Mouse (Mus musculus) embryonic facial prominence, embryonic 15.5 days (tissue): ENCODE data around the gene Dpp10. TPM values are rescaled to one million over a fixed set of nuclear protein-coding genes. Genes with fewer than 3 reads are reported as not detected.

Experiments used
- ATAC-seq: fragments of 200-750 bp; cut with Nextera tagmentation; 2 replicates; pipeline ENCODE4 v1.8.0; 2017; ENCODE audit warnings: low read depth, moderate TSS enrichment; ENCODE audit not compliant: insufficient number of reproducible peaks, low FRiP score, low TSS enrichment
- H3K27ac ChIP-seq: fragments of 300-500 bp; sonication (generic); replicated peaks from 2 replicates; pipeline ENCODE4 v1.5.1; 2015; ENCODE audit warnings: mild to moderate bottlenecking, inconsistent platforms
- H3K27me3 ChIP-seq: fragments of 300-500 bp; sonication (generic); 2 replicates; pipeline ENCODE4 v1.6.1; 2015; ENCODE audit warnings: inconsistent platforms
- H3K36me3 ChIP-seq: fragments of 300-500 bp; sonication (generic); 2 replicates; pipeline ENCODE4 v1.6.1; 2015; ENCODE audit warnings: mild to moderate bottlenecking, inconsistent platforms
- H3K4me1 ChIP-seq: fragments of 300-500 bp; sonication (generic); 2 replicates; pipeline ENCODE4 v1.6.1; 2015; ENCODE audit warnings: inconsistent platforms
- H3K4me2 ChIP-seq: fragments of 300-500 bp; sonication (generic); replicated peaks from 2 replicates; pipeline ENCODE4 v1.6.1; 2015; ENCODE audit warnings: mild to moderate bottlenecking, inconsistent platforms
- H3K4me3 ChIP-seq: fragments of 300-500 bp; sonication (generic); replicated peaks from 2 replicates; pipeline ENCODE4 v1.5.1; 2015; ENCODE audit warnings: mild to moderate bottlenecking, inconsistent platforms
- H3K9ac ChIP-seq: fragments of 300-500 bp; sonication (generic); 2 replicates; pipeline ENCODE4 v1.6.1; 2015; ENCODE audit warnings: inconsistent platforms
- H3K9me3 ChIP-seq: fragments of 300-500 bp; sonication (generic); replicated peaks from 2 replicates; pipeline ENCODE4 v1.6.1; 2016; ENCODE audit warnings: inconsistent platforms
- WGBS: fragments of 180-500 bp; shearing (Covaris S2); methylation state at CpG from one replicate; pipeline ENCODE4 v1.1.7; 2015; 5-methylcytosine and 5-hydroxymethylcytosine counted together
- polyA plus RNA-seq: library from polyadenylated mRNA; unstranded; fragments of >200 nt; fragmentation: Nextera tagmentation; extraction: Ambion mirVana; gene quantifications from 2 replicates; pipeline ENCODE4 v1.2.1, GENCODE M21; 2015

Gene Dpp10
- polyA plus RNA-seq, 1 experiment from 2014 or later = 0.44 TPM

DNA sequence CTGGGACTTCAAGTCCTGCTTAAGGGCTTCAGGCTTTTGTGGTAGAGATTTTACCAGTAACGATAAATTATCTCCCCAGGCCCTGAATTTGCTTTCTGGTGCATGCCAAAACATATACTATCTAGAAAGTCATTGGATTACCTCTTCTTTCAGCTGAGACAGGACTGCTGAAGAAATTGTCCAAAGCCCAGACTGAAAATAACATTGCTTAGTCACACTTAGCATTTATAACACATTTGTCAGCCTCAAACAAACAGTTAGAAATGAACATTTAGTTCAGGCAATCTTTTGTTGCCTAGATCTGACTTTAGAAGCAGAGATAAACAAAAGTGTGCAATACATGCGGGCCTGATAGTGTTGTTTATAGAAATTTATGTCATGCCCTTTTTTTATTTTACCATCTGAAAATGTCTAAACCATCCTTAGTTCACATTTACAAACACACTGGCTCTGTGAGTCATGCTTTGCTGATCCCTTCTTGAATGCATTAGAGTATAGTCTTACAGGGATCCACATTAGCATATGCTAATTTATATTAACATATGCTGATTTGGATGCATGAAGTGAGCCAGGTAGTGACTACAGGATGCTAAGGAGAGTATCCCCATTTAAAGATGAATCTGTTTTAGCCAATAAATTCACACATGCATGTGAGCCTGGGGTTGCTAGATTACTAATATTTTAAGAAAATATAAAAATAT lies 59.9 kb downstream of the Dpp10 start:
- 68% methylated on average over 2 of the region's 2 CpGs for WGBS
- H3K4me2 ChIP-seq = no peak overlapping the region
- no peak overlapping the region for H3K4me3 ChIP-seq
- no peak for ATAC-seq
- no peaks in the 10 kb centered on the region for H3K27me3 ChIP-seq
- H3K9me3 ChIP-seq = no peaks in the 10 kb centered on the region
- no peaks in the 10 kb centered on the region for H3K36me3 ChIP-seq
- H3K27ac ChIP-seq = no peak overlapping the region
- H3K9ac ChIP-seq = no peak overlapping the region
- no peaks in the 10 kb centered on the region for H3K4me1 ChIP-seq

DNA sequence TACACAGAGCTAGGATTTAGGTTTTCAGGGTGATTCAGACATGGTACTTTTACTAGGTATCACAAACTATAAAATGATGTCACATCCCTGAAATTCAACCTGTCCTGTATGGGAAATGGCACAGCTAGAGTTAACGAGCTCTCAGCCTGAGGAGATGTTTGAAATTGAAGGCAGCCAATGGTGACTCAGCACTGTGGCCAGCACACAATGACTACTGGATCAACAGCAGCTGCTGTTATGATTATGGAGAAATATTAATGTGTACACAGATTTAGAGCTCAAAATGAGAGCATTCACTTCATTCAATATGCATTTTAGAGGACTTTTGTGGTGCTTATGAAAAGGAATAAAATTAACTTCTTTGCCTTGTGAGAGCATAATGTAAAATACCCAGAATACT lies 66.8 kb downstream of the Dpp10 start:
- 34% methylated on average over 1 of the region's 1 CpGs for WGBS
- ATAC-seq = no peak
- no peak overlapping the region for H3K9ac ChIP-seq
- no peaks in the 10 kb centered on the region for H3K4me1 ChIP-seq
- H3K4me3 ChIP-seq = no peak overlapping the region
- H3K27ac ChIP-seq = no peak overlapping the region
- no peak overlapping the region for H3K4me2 ChIP-seq
- H3K36me3 ChIP-seq = no peaks in the 10 kb centered on the region
- H3K9me3 ChIP-seq = no peaks in the 10 kb centered on the region
- no peaks in the 10 kb centered on the region for H3K27me3 ChIP-seq

DNA sequence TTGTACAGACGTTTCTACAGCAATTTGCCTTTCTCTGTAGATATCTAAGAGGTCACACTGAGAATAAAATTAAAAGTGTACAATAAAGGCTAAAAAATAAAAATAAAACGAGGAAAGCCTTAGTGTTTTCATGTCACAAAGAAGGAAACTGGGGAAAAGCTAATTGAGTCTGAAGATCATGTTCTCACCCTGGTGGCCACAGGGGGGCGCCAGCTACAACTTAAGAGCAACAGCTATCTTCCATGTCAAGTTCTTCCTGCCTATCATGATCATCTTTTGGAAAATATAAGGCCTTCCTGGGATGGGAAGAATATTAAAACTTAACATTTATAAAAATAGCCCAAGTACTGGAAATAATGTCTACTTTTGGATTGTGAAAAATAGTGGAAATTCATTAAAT lies 70.7 kb downstream of the Dpp10 start:
- Histone ChIP-seq H3K27ac (no peak overlapping the region), H3K36me3 (no peaks in the 10 kb centered on the region), H3K9ac (no peak overlapping the region), H3K4me1 (no peaks in the 10 kb centered on the region), H3K9me3 (no peaks in the 10 kb centered on the region), H3K4me3 (no peak overlapping the region), H3K4me2 (no peak overlapping the region), H3K27me3 (no peaks in the 10 kb centered on the region)
- 20% methylated on average over 3 of the region's 3 CpGs for WGBS
- no peak for ATAC-seq

DNA sequence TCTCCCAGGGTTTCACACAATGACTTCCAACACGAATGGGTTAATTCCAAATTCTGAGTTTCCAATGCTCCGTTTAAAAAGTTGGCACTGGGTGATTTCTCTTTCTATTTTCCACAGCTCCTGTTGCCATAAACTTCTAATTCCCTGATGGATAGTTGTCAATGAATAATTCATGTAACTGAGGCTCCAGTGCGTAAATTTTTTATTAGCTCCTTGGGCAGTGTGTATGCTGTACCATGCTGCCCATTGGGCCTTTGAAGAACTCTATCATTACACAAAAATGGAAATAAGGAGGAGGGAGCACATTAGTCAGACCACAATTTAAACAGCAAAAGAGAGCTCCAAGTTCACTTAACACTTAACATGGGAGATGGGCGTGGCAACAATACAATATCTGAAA lies 99.2 kb downstream of the Dpp10 start:
- H3K9me3 ChIP-seq = no peaks in the 10 kb centered on the region
- H3K4me1 ChIP-seq = no peaks in the 10 kb centered on the region
- no peak overlapping the region for H3K9ac ChIP-seq
- no peak overlapping the region for H3K4me2 ChIP-seq
- no peak overlapping the region for H3K27ac ChIP-seq
- no peak for ATAC-seq
- H3K27me3 ChIP-seq = no peaks in the 10 kb centered on the region
- WGBS = 61% methylated on average over 4 of the region's 4 CpGs
- no peaks in the 10 kb centered on the region for H3K36me3 ChIP-seq
- H3K4me3 ChIP-seq = no peak overlapping the region

DNA sequence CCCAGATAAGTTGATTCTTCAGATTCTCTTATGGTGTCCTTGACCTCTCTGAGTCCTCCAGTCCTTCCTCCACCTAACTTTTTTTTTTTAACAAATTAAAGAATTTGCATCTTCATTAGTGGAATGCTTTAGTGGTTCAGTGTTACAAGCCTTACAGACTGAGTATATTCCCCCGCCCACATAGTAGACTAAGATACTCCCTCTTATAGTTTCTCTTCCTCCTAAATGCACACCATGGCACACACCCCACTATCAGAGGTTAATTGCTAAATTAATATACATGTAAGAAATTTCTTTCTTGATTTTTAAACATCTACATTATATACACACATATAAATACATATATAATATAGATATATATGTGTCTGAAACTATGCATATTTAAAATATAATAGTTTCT lies 104.5 kb downstream of the Dpp10 start:
- no peaks in the 10 kb centered on the region for H3K36me3 ChIP-seq
- H3K27me3 ChIP-seq = no peaks in the 10 kb centered on the region
- WGBS = 98% methylated on average over 1 of the region's 1 CpGs
- no peak overlapping the region for H3K9ac ChIP-seq
- ATAC-seq = no peak
- no peaks in the 10 kb centered on the region for H3K4me1 ChIP-seq
- no peak overlapping the region for H3K4me2 ChIP-seq
- no peaks in the 10 kb centered on the region for H3K9me3 ChIP-seq
- no peak overlapping the region for H3K27ac ChIP-seq
- no peak overlapping the region for H3K4me3 ChIP-seq

DNA sequence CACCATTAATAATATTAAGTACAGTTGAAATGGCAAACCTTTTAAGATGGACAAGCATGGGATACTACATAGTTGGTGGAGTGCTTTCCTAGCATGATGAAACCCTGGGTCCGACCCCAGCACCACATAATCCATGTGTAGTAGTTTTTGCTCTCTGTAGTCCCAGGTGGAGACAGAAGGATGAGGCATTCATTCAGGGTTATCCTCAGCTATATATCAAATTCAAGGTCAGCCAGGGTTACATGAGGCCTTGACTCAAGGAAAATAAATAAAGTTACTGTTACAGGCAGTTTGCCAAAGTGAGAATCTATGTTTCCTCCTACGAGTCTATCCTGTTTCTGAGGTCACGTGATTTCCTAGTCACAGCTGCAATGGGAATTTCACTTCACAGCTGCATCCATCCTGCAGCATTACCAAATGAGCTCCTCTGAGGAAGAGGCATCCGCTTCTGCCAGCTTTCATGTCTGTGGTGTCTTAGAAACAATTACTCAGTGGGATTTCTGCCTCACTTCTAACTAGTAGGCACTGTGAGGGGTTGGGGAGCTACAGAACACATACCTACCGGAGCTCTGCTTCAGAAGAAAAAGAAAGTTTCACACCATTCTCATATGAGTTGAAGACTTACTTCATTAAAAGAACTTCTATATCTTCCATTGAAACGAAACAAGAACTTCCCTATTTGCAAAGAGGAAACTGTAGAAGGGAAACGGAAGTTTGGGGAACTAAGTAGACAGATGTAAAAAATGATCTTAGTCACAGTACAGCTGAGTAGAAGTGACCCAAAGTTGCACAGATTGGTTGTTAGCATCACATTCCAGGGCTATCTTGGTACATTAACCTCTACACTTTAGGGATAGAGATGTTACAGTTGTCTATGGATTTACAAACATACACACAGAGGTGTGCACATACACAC lies 111.3 kb downstream of the Dpp10 start:
- ATAC-seq = no peak
- no peak overlapping the region for H3K27ac ChIP-seq
- WGBS = 63% methylated on average over 7 of the region's 7 CpGs
- H3K36me3 ChIP-seq = no peaks in the 10 kb centered on the region
- H3K9me3 ChIP-seq = no peaks in the 10 kb centered on the region
- no peak overlapping the region for H3K9ac ChIP-seq
- H3K4me2 ChIP-seq = no peak overlapping the region
- no peaks in the 10 kb centered on the region for H3K27me3 ChIP-seq
- H3K4me1 ChIP-seq = no peaks in the 10 kb centered on the region
- H3K4me3 ChIP-seq = no peak overlapping the region

DNA sequence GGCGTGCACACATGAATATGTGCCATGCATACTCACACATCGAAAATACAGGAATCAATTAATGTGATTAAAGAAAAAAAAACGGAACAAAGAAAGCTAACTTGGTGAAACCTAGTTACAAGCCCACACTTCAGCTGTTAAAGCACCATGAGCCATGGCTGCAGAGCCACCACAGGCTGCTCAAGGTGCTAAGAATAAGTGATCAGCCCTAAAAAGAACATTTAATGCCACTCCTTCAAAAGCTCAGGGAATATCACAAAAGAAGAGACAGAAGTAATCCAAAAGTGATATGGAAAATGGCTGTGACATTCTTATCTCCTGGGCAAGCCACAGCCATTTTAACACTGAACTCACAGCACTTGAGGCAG lies 117.4 kb downstream of the Dpp10 start:
- H3K9me3 ChIP-seq = no peaks in the 10 kb centered on the region
- H3K27ac ChIP-seq = no peak overlapping the region
- 56% methylated on average over 3 of the region's 3 CpGs for WGBS
- no peak overlapping the region for H3K9ac ChIP-seq
- no peak overlapping the region for H3K4me3 ChIP-seq
- no peaks in the 10 kb centered on the region for H3K27me3 ChIP-seq
- H3K4me2 ChIP-seq = no peak overlapping the region
- no peaks in the 10 kb centered on the region for H3K4me1 ChIP-seq
- H3K36me3 ChIP-seq = no peaks in the 10 kb centered on the region
- no peak for ATAC-seq

DNA sequence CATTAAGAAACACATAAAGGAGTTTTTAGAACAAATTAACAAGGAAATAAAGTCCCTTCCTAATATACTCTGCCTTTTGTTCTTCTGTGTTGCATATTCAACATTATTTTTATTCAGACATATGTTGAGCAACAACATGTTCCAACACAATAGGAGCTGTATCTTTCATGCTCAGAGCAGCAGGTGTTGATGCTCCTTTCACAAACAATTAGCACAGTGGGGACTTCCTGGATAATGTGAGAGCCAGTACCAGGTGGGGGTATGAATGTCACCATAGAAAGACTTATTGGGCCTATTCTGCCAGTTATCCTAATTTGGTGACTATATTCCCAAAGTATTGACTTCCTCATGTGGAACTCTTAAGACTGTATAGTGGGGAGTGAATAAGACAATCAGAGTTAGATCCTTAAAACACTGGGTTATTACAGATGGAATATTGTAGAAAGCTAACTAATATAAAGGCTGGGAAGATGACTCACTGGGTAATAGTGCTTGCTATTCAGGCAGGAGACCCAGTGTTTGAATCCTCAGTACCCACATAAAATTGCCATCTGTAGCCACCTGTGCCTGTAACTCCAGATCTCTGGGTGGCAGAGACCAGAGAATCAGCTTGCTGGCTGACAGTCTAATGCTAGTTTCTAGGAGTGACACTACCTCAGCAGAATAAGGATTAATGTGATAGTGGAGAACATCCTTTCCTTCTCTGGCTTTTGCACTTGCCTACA lies 117.9 kb downstream of the Dpp10 start:
- Histone ChIP-seq H3K4me1 (no peaks in the 10 kb centered on the region), H3K9ac (no peak overlapping the region), H3K27ac (no peak overlapping the region), H3K36me3 (no peaks in the 10 kb centered on the region), H3K4me3 (no peak overlapping the region), H3K9me3 (no peaks in the 10 kb centered on the region), H3K27me3 (no peaks in the 10 kb centered on the region), H3K4me2 (no peak overlapping the region)
- no peak for ATAC-seq

DNA sequence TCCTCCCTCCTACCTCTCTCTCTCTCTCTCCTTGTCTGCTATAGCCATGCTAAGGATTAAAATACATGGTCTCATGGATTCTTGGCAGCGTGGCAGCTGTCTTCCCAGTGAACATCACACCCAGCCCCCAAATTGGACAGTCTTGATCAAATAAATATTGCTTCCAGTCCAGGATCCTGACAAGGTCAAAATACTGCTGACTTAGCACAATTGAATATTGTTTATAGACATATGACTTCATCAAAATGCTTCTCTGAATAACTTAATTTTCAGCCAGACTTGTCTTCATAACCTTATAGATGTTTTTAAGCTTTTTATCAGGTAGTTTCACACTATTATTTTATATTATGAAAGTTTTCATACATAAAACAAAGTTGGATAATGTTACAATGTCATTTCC lies 120.5 kb downstream of the Dpp10 start:
- Histone ChIP-seq H3K4me3 (no peak overlapping the region), H3K27me3 (no peaks in the 10 kb centered on the region), H3K4me1 (no peaks in the 10 kb centered on the region), H3K9me3 (no peaks in the 10 kb centered on the region), H3K4me2 (no peak overlapping the region), H3K27ac (no peak overlapping the region), H3K9ac (no peak overlapping the region), H3K36me3 (no peaks in the 10 kb centered on the region)
- WGBS = 52% methylated on average over 1 of the region's 1 CpGs
- no peak for ATAC-seq

DNA sequence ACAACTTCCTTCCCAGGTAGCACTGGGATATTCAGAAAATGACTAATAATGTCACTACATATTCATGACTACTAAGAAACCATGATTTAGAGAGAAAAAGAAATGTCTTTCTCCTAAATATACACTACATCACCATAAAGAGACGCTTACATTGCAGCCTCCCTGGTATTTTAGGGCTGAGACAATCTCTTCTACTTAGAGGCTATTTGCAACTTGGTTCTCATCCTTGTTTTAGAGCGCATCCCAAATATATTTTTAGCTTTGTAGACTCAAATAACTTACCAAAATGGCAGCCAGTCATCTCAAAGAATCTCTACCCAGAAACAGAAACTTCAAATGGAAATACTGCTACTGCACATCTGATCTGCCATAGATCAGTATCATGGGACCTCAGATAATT lies 121.5 kb downstream of the Dpp10 start:
- H3K9me3 ChIP-seq = no peaks in the 10 kb centered on the region
- no peak for ATAC-seq
- H3K36me3 ChIP-seq = no peaks in the 10 kb centered on the region
- H3K4me3 ChIP-seq = no peak overlapping the region
- no peaks in the 10 kb centered on the region for H3K4me1 ChIP-seq
- 74% methylated on average over 2 of the region's 2 CpGs for WGBS
- no peaks in the 10 kb centered on the region for H3K27me3 ChIP-seq
- H3K4me2 ChIP-seq = no peak overlapping the region
- H3K27ac ChIP-seq = no peak overlapping the region
- no peak overlapping the region for H3K9ac ChIP-seq

DNA sequence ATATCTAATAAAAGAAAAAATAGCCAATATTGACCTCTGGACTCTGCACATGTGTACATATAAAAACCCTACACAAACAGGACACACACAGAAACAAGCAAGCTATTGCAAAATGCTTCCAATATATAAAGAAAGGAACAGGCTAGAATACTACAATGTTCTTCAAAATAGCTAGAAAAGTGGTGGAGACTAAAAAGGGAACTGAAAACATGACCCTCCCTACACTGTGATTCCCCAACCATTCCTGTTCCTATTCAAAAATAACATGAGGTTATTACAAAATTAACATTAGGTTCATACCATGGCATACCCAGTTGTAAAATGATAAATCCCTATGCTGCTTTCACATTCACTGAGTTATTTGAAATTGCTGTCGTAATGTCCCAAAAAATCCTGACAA lies 125.8 kb downstream of the Dpp10 start:
- Histone ChIP-seq H3K27ac (no peak overlapping the region), H3K9ac (no peak overlapping the region), H3K27me3 (no peaks in the 10 kb centered on the region), H3K36me3 (no peaks in the 10 kb centered on the region), H3K4me3 (no peak overlapping the region), H3K4me1 (no peaks in the 10 kb centered on the region), H3K4me2 (no peak overlapping the region), H3K9me3 (no peaks in the 10 kb centered on the region)
- 88% methylated on average over 1 of the region's 1 CpGs for WGBS
- ATAC-seq = no peak
